Mouse (Mus musculus) thymus, adult 2 months (tissue): ENCODE measurements at regions not wholly inside any gene's neighbourhood (a gene's known extent, or its start where the extent isn't known, plus 50 kb on each side); places are given as distances from the start of the nearest gene placed in this dataset.

Source experiments
- DNase-seq: peaks from one replicate; pipeline ENCODE4 v3.0.0; 2021
- H3K27ac ChIP-seq: fragments of 200-500 bp; 2 replicates; pipeline ENCODE4 v1.5.1; 2012; ENCODE audit warnings: low read length, control low read depth; ENCODE audit not compliant: control insufficient read depth, insufficient read depth
- H3K27me3 ChIP-seq: fragments of 200-500 bp; 2 replicates; pipeline ENCODE4 v1.6.1; 2012; ENCODE audit warnings: mild to moderate bottlenecking, low read length, moderate library complexity, mixed read lengths; ENCODE audit not compliant: control insufficient read depth, insufficient read depth
- H3K36me3 ChIP-seq: fragments of 200-500 bp; 2 replicates; pipeline ENCODE4 v1.6.1; 2012; ENCODE audit warnings: mild to moderate bottlenecking, low read length, moderate library complexity; ENCODE audit not compliant: control insufficient read depth, insufficient read depth
- H3K4me1 ChIP-seq: fragments of 200-500 bp; replicated peaks from 2 replicates; pipeline ENCODE4 v1.6.1; 2012; ENCODE audit warnings: low read length; ENCODE audit not compliant: control insufficient read depth, insufficient read depth
- H3K4me3 ChIP-seq: fragments of 200-500 bp; 2 replicates; pipeline ENCODE4 v1.5.1; 2012; ENCODE audit warnings: mild to moderate bottlenecking, low read length, control low read depth, moderate library complexity; ENCODE audit not compliant: control insufficient read depth, insufficient read depth
- CTCF ChIP-seq: fragments of 200-500 bp; IDR thresholded peaks from 2 replicates; pipeline ENCODE4 v1.5.1; 2012; ENCODE audit warnings: mild to moderate bottlenecking, control low read depth, low read length, moderate library complexity, borderline replicate concordance; ENCODE audit not compliant: control insufficient read depth, poor library complexity, insufficient read depth; ENCODE audit errors: extremely low read depth
- POLR2A ChIP-seq: fragments of 200-500 bp; IDR thresholded peaks from 2 replicates; pipeline ENCODE4 v1.6.1; 2012; ENCODE audit warnings: mild to moderate bottlenecking, low read length, control low read depth, moderate library complexity; ENCODE audit not compliant: control insufficient read depth, poor library complexity, insufficient read depth; ENCODE audit errors: extremely low read depth
- WGBS: fragments of 180-500 bp; shearing (Covaris S2); methylation state at CpG from one replicate; pipeline ENCODE4 v1.1.7; 2018; 5-methylcytosine and 5-hydroxymethylcytosine counted together

GRCm38 (mm10) chr6:51197000-51197774, 235.3 kb upstream of the Nfe2l3 start:
- no peak for TF ChIP-seq CTCF
- no peak for TF ChIP-seq POLR2A
- no peaks in the 10 kb centered on the region for H3K36me3 ChIP-seq
- H3K4me1 ChIP-seq = no peaks in the 10 kb centered on the region
- 87% methylated on average over 16 of the region's 16 CpGs for WGBS
- no peak for DNase-seq
- H3K27me3 ChIP-seq = no peaks in the 10 kb centered on the region; the same call in 1 of the 2 replicates
- H3K27ac ChIP-seq = no peak overlapping the region
- H3K4me3 ChIP-seq = no peak overlapping the region

GRCm38 (mm10) chr6:51200207-51200606, 232.3 kb upstream of the Nfe2l3 start:
- Histone ChIP-seq H3K4me1 (no peaks in the 10 kb centered on the region), H3K27me3 (no peaks in the 10 kb centered on the region)

GRCm38 (mm10) chr6:51200837-51201236, 231.6 kb upstream of the Nfe2l3 start:
- Histone ChIP-seq H3K27me3 (no peaks in the 10 kb centered on the region), H3K4me1 (no peaks in the 10 kb centered on the region), H3K4me3 (no peak overlapping the region), H3K36me3 (no peaks in the 10 kb centered on the region), H3K27ac (no peak overlapping the region)
- DNase-seq = no peak
- WGBS = 94% methylated on average over 14 of the region's 14 CpGs
- TF ChIP-seq POLR2A (no peak), CTCF (no peak)

More at GRCm38 (mm10) chr6:51200207-51200606, 232.3 kb upstream of the Nfe2l3 start:
- Histone ChIP-seq H3K4me3 (no peak overlapping the region), H3K27ac (no peak overlapping the region), H3K36me3 (no peaks in the 10 kb centered on the region)
- no peak for DNase-seq
- TF ChIP-seq POLR2A (no peak), CTCF (no peak)
- 74% methylated on average over 5 of the region's 5 CpGs for WGBS

- H3K27me3 ChIP-seq = peaks cover 3% of the 10 kb centered on the region; the same call in 1 of the 2 replicates
These were observed 228.2 kb upstream of the Nfe2l3 start for GRCm38 (mm10) chr6:51204306-51204705.

GRCm38 (mm10) chr6:51205411-51205810, 227.1 kb upstream of the Nfe2l3 start:
- no peak for TF ChIP-seq CTCF
- no peak for TF ChIP-seq POLR2A
- H3K4me3 ChIP-seq = no peak overlapping the region
- 92% methylated on average over 11 of the region's 11 CpGs for WGBS
- no peaks in the 10 kb centered on the region for H3K4me1 ChIP-seq
- no peak for DNase-seq
- H3K27ac ChIP-seq = no peak overlapping the region
- no peaks in the 10 kb centered on the region for H3K36me3 ChIP-seq
- peaks cover 3% of the 10 kb centered on the region; the same call in 1 of the 2 replicates for H3K27me3 ChIP-seq

More at GRCm38 (mm10) chr6:51204306-51204705, 228.2 kb upstream of the Nfe2l3 start:
- no peak overlapping the region for H3K27ac ChIP-seq
- H3K4me3 ChIP-seq = no peak overlapping the region
- H3K36me3 ChIP-seq = no peaks in the 10 kb centered on the region
- no peak for TF ChIP-seq CTCF
- DNase-seq = no peak
- no peaks in the 10 kb centered on the region for H3K4me1 ChIP-seq
- WGBS = 83% methylated on average over 3 of the region's 3 CpGs

GRCm38 (mm10) chr6:51206712-51207505, 225.6 kb upstream of the Nfe2l3 start:
- no peaks in the 10 kb centered on the region for H3K36me3 ChIP-seq
- H3K27me3 ChIP-seq = peaks cover 3% of the 10 kb centered on the region; the same call in 1 of the 2 replicates
- H3K27ac ChIP-seq = no peak overlapping the region
- peaks cover 3% of the 10 kb centered on the region for H3K4me1 ChIP-seq
- DNase-seq = peak; percentile 64
- 9% methylated on average over 11 of the region's 11 CpGs for WGBS
- peak; percentile 16; the same call in 1 of the 2 replicates for TF ChIP-seq CTCF
- no peak for TF ChIP-seq POLR2A
- no peak overlapping the region for H3K4me3 ChIP-seq
